Mouse (Mus musculus) inflammation-experienced regulatory T-cells, adult 6 months (primary cell): Measurements from ENCODE around the gene Rex1bd. TPM values are rescaled to one million over a fixed set of nuclear protein-coding genes. Genes with fewer than 3 reads are reported as not detected.

Experiments
- ATAC-seq: one replicate; pipeline ENCODE4 v1.8.0; 2017
- polyA plus RNA-seq, 3 experiments: library from polyadenylated mRNA; unstranded; fragments of 100-300 nt; shearing (Covaris generic); gene quantifications; one replicate each; pipeline ENCODE4 v1.2.1; 2017

Rex1bd gene
- polyA plus RNA-seq, 3 experiments from 2014 or later, result 67.7 to 85.1 (median 84.4) TPM

DNA sequence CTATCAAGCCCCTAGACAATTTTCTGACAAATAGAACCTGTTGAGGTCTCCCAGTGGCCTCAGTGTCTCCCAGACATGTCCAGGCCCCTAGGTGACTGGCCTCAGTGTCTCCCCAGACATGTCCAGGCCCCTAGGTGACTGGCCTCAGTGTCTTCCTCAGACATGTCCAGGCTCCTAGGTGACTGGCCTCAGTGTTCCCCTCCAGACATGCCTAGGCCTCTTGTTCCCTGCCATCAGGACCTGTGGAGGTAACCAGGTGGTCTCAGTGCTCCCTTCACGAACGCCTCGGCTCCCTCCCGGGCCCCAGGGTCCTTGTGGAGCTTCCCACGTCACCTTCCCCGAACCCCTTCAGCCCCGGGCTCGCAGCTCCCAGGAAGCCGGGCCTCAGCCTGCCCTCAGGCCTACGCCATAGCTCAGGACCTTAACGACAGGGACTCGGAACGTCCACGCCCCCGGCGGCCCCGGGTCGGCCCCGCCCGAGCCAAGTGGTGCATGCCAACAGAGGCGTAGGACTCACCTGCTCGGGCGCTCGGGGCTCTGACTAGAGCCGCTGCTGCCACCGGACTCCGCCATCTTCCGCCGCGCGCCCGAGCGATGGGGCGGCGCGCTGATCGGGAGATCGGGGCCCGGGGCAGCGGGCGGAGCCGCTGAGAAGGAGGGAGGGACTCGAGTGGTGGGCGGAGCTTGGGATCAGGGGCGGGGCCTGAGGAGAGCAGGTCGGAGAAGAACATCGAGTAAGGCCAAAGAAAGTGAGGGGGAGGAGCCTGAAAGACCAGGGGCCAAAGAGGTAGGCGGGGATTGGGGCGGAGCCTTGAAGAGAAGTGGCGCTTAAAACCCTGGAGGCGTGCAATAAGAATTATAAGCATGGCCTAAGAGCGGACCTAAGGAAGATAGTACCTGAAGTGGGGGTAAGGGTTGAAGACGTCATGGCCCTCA, 30.0 kb downstream of the Rex1bd start, which contains the start of gene Klhl26:
TSS of gene Klhl26 (minus strand) at position 636 of the 936 bp plus-strand sequence.
- ATAC-seq, result peak; percentile 96

DNA sequence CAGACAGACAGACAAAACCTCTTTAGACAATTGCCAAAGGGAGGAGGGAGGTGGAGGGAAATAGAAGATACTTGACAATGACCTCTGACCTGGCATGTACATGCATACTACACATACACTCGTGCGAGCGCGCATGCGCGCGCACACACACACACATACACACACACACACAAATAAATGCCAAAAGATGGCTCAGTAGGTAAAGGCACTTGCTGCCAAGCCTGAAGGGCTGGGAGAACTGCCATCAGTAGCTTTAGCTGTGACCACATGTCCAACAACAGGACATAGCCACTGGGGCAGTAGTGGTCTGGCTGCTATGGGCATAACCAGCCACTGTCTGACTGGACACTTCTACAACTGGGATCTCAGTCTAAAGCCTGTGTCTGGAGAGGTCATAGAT, 34.7 kb downstream of the Rex1bd start:
- no peak for ATAC-seq

DNA sequence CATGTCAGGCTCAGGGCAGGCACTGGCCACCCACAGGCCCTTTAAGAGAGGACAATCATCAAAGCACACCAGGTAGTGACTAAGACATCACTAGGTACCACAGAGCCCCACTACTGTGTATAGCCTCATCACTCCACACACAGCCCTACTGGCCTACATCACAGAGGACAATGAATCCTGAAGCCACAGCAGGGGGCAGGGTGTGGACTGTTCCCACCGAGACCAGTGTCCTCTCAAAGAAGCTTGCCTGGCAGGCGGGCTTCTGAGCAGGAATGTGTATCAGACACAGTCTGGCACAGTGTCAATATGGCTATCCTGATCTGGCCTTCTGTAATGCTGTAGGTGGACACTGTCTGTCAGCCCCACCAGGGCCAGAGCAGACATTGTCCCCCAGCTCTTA, 36.6 kb downstream of the Rex1bd start:
- ATAC-seq, result no peak

DNA sequence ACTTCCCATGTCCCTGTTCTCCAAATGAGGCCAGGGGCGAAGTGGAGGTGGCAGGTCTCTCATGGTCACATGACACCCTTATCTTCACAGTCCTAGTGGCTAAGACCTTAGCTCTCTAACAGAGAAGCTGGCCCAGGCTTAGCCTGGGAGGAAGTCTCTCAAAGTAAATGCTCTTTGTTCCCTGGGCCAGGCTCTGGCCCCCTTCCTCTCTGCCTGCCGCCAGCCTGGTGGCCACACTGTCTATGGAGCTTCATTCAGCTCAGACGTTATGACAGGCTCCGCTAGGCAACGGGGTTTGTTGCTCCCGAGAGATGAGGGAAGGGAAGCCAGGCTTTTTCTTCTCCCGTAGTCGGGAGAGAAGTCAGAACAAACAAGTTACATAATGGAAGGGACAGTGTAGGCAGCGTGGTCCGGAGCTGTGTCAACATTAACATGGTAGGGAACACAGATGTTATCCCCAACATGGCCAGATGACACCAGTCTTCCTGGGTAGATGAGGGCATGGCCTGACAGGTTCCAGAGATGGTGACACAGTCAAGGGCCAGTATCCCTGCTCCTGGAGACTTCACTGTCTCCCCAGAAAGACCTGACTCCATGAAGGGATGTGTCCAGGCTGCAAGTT, 37.1 kb downstream of the Rex1bd start:
- no peak for ATAC-seq

DNA sequence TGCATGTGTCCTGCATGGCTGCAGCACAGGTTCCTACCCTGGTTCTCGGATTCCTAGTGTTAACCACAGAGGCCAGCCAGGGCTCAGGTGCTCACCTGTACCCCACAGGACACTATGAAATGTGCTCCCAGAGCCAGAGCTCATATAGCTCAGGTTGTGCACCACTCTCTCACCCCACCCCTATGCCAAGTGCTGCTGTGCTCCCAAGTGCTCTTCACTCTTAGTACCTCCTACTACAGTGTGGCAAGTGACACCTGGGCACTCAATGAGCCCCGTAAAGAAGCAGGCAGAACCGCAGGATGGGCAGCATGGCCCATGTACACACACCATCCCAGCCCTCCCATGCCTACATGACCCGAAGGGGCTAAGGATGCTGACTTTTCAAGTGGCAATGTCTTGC, 37.8 kb downstream of the Rex1bd start:
- no peak for ATAC-seq

DNA sequence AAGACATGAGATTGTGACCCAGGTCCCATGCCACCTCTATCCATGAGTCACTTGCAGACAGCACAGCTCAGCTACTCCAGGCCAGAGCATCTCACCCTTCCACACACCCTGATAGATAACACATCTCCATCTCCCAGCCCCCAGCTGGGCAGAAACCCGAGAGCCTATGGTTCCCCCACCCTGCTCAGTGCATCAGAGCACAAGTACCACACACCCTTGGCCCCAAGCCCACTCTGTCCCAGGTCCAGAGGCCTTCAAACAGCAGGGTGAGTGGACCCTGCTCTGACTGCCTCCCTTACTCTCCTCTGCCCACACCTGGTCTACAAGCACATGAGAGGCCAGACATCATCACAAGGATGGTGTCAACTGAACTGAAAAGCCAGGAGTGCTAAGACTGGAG, 38.6 kb downstream of the Rex1bd start:
- ATAC-seq, result no peak

- no peak for ATAC-seq
Observed at GRCm38 (mm10) chr8:70467229-70467725, 39.3 kb downstream of the Rex1bd start.

DNA sequence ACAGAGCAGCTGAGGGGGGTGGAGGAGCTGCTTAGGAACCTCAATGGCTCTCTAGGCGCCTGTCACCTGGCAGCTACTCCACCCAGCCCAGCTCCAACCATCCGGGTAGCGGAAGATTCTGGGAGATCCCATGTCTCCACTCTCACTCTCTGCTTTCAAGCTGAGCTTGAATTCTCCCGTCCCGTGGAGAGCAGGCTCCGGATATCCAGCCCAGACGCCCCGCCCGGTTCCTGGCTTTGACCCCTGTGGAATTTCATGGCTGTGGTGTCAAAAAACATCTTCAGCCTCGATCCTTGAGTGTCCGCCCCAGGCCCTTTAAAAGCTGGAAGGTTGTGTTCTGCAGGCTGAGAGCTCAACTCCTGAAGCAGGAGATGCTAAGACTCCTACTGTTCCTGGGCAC, 39.8 kb downstream of the Rex1bd start:
- no peak for ATAC-seq

DNA sequence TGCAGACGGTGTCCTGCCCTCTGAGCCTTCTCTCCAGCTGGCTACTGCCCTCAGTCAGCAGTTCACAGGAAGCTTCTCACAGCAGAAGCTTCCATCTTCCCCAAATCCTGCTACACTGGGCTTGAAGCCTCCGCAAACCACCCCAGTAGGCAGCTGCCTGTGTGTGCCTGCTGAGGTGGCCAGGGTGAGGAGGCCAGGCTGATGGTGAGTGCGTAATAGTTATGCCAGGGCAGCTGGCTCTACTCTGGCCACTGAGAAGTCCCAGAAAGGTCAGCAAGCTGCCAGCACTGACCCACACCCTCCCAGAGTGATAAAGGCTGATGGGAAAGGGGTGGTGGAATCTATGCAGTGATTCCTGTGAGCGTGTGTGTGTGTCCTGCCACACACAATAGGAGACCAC, 40.2 kb downstream of the Rex1bd start:
- ATAC-seq, result no peak

DNA sequence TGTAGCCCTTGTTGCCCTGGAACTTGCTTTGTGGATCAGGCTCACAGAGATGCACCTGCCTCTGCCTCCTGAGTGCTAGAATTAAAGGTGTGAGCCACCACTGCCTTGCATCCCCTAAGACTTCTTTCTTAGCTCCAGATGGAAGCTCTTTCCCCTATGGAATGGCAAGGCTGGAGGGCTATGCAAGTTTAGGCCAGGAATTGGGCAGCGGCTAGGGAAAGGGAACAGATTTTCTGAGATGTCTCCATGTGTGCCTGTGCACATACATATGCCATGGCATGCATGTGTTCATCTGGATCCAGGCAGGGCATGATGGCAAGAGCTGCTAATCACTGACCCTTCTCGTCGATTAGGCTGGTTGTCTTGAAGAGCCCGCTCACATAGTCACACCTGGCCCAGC, 40.9 kb downstream of the Rex1bd start:
- no peak for ATAC-seq

GRCm38 (mm10) chr8:70464162-70464561, 42.4 kb downstream of the Rex1bd start:
- no peak for ATAC-seq

GRCm38 (mm10) chr8:70463306-70463705, 43.2 kb downstream of the Rex1bd start:
- no peak for ATAC-seq

DNA sequence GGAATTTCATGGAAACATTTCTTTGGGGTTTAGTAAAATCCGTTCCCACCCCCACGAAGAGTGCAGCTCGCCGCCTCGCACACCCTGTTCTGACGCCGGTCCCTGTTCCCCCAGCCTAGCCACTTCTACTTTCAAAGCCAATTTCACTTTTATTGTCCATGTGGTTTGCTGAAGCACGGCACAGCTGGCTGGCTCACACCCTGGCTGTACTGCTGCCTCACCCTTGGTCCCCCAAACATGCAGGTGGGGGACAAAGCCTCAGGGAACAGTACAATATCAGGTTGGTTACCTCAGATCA, 44.1 kb downstream of the Rex1bd start:
- no peak for ATAC-seq

DNA sequence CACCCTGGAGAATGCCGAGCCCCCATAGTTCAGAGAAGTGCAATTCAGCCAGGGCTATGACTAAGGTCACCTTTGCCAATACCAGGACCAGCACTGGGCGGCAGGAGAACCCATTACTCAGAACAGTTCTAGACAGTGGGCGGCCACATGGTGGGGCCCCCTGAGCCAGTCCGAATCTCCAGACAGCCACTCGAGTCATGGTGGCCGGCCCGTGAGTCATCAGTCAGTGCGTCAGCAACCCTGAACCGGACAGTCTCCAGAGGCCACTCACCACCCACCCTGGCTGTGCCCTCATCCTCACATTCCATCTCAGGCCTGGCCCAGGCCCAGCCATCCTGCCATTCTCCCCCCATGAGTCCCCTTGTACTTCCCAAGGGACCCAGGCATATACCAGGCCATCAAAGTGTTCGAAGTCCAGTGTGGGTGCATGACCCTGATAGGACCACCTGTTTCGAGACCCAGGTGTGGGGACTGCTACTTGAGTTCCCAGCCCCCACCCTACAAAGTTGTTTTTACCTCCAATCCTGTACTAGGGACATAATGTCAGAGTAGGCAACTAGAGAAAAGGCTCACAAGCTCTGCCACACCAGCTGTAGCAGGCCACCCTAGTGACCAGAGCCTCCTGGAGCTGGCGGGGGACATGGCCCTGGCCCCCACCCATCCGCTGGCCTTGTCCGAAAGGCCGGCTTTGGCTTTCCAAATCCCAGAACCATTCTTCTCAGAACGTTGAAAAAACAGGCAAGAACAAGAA, 44.6 kb downstream of the Rex1bd start:
- no peak for ATAC-seq

DNA sequence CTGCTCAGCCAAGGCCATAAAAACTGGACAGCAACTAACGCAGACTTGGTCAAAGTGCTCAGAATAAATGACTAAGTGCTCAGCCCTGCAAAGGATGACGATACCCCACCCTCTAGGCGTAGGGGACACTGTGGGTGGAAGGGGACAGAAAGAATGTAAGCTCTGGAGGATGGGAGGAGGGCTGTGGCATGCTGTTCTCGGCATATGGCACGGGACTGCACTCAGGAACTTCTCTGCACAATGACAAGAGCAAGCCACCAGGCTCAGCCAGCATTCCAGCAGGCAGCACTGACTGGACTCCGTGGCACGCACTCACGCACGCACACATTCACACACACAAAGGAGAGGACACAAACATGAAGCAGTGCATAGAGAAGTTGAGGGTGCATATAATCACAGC, 45.9 kb downstream of the Rex1bd start:
- ATAC-seq, result no peak

DNA sequence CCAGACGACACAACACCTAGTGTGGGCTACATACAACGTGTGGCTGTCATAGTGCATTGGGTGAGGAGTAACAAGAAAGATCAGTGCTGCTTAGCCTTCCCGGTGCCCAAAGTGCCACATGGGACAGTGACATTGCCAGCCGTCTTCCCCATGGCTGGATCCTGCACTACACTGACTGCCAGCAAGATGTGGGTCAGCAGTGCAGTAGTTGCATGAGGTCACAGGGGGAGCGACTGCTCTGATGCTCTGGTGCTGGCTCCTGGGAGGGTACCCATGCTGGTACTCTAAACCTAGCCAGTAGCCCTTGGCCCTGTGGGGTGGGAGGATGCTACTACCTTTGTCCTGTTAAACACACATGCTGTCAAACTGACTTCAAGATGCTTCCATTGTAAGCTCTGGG, 46.4 kb downstream of the Rex1bd start:
- ATAC-seq, result no peak

DNA sequence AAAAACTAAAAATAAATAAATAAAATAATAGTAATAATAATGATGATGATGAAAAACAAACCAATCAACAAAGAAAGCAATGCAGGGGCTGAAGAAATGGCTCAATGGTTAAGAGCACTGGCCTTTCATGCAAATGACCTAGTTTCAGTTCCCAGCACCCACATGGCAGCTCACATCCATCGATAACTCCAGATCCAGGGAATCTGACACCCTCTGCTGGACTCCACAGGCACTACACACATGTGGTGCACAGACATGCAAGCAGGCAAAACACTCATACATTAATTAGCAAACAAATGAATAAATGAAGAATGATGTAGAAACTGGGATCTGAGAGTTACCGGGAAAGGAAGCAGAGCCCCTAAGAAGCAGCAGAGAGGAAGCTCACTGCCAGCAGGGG, 46.9 kb downstream of the Rex1bd start:
- ATAC-seq, result no peak

DNA sequence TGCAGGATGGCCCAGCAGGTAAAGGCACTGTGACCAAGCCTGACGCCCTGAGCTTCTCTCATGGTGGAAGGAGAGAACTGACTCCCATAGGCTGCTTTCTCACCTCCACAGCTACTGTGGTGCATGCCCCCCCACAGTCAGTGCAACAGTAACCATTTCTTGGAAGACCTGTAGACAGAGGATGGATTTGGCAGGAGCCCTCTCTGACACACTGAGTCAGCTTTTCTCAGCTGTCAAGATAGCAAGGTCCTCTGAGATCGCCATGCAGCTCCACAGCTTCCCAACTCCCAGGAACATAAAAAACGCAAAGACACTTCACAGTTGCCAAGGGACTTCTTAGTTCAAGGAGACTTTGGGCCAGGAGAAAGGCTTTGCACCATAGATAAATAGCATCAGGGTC, 48.1 kb downstream of the Rex1bd start:
- no peak for ATAC-seq

DNA sequence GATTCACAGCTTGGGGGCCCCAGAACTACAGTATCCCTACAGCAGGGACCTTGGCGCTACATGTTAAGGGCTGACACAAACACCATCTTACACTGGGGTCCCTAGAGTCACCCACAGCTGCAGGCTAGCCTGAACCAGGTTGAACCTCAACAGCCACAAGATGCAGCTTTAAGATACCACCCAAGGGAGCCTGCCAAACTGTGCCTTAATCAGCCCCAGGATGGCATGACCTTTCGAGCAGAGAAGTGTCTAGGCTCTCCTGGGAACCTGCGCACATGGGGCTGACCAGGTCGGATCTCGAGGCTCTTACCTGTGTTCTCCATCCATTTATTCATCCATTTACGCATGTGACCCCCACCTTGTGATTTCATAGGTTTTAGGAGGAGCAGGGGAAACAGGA, 48.7 kb downstream of the Rex1bd start:
- ATAC-seq, result no peak

DNA sequence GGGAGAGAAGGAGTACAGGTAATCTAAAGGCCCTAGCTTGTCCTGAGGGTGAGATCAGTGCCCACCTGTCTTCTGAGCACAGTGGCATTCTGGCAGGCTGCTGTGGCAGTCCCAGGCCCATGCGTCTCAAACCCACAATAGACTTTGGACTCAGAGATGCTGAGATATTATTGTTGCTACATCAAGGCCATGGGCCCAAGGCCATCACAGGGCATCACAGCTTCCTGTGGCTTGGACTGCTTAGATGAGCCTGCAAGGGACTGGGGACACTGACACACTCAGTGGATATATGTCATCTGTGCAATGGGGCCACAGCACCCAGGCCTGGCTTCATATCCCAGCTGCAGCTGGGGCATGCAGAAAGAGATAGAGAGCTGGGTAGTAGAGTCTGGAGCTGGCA, 49.6 kb downstream of the Rex1bd start:
- ATAC-seq, result no peak
